19 mouse cellular contexts compared by ENCODE assay signal in the genomic region with DNA sequence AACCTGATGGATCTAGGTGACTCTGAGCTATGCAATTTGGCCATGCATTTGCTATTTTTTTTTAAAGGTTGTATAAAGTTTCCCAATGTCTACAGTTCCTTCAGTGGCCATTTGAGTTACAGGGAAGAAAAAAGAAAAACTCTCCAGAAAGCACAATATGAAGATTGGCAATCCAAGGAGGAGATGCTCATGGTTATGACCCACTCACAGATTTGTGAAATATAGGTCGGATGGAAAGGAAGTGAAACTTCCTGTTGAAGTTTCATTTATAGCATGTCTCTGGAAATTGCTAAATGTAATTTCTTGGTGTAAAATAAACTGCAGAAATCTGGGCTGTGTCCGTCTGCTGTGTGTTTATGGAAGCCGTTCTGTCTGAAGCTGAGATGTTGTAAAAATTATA. TPM values are rescaled to one million over a fixed set of nuclear protein-coding genes. Genes with fewer than 3 reads are reported as not detected.
"Had no signal": no experiment of that assay in that cellular context is flagged by ENCODE, and none has a peak within 500 bp of the region (broad histone marks: within the 10 kb centered on the region; RNA-seq: fewer than 3 reads in every experiment).

No protein-coding gene starts in this region.

- H3K9ac ChIP-seq: liver, embryonic 13.5 days; midbrain, embryonic 13.5 days had no signal

- H3K27me3 ChIP-seq: liver, embryonic 13.5 days; midbrain, embryonic 13.5 days had no signal

- H3K4me2 ChIP-seq: liver, embryonic 13.5 days; midbrain, embryonic 13.5 days had no signal

- H3K9me3 ChIP-seq: midbrain, embryonic 13.5 days had no signal

- H3K4me1 ChIP-seq: liver, embryonic 13.5 days; midbrain, embryonic 10.5 days; midbrain, embryonic 13.5 days had no signal

- H3K36me3 ChIP-seq: liver, embryonic 13.5 days; midbrain, embryonic 10.5 days; midbrain, embryonic 13.5 days had no signal

- DNase-seq: kidney, adult 18-20 months; kidney, adult 9 months; kidney, postnatal 25 days; layer of hippocampus, postnatal 36 days; liver, embryonic 13.5 days; lung, adult 2 months; lung, postnatal 14 days; lung, postnatal 4 days; right cerebral cortex, adult 18-20 months; right cerebral cortex, postnatal 14 days; right cerebral cortex, postnatal 4 days; thymus, adult 18-20 months; thymus, postnatal 4 days had no signal

- ATAC-seq: midbrain, embryonic 13.5 days had no signal

- H3K4me3 ChIP-seq: left cerebral cortex, adult 2 months; liver, embryonic 13.5 days; megakaryocyte, embryonic 14.5 days; midbrain, embryonic 10.5 days; midbrain, embryonic 13.5 days had no signal

- H3K27ac ChIP-seq: left cerebral cortex, adult 2 months; liver, embryonic 13.5 days; midbrain, embryonic 10.5 days; midbrain, embryonic 13.5 days had no signal

RNA-seq across cellular contexts. Expression of a gene that starts 31.2 kb away (rescaled TPM):
- total RNA-seq: layer of hippocampus, postnatal 36 days; left cerebral cortex, adult 2 months; left cerebral cortex, postnatal 36 days; liver, adult 2 months had no signal
